Mouse (Mus musculus) thymus, postnatal 0 days (tissue): ENCODE data around the gene Gabpa. TPM values are rescaled to one million over a fixed set of nuclear protein-coding genes. Genes with fewer than 3 reads are reported as not detected.

Source experiments
- DNase-seq: peaks from one replicate; pipeline ENCODE4 v3.0.0-alpha.2; 2015; ENCODE audit warnings: low spot score
- polyA plus RNA-seq: library from polyadenylated mRNA; unstranded; fragments of >200 nt; fragmentation: Nextera tagmentation; extraction: Ambion mirVana; gene quantifications from 2 replicates; pipeline ENCODE4 v1.2.1, GENCODE M21; 2015

The Gabpa gene
- polyA plus RNA-seq, 1 experiment from 2014 or later, result 28.4 TPM

GRCm38 (mm10) chr16:84853492-84853891 is 18.8 kb downstream of the Gabpa start:
- DNase-seq, result no peak

GRCm38 (mm10) chr16:84864656-84865055 is 29.9 kb downstream of the Gabpa start:
- no peak for DNase-seq

- no peak for DNase-seq
Observed at GRCm38 (mm10) chr16:84873805-84874204, 39.1 kb downstream of the Gabpa start.

- no peak for DNase-seq
Observed at GRCm38 (mm10) chr16:84875012-84875717, 40.4 kb downstream of the Gabpa start.

GRCm38 (mm10) chr16:84875718-84876035 is 41.0 kb downstream of the Gabpa start:
- no peak for DNase-seq

GRCm38 (mm10) chr16:84876082-84876481 is 41.4 kb downstream of the Gabpa start:
- DNase-seq, result no peak

- DNase-seq, result peak; percentile 67
Observed at GRCm38 (mm10) chr16:84879146-84879545, 44.4 kb downstream of the Gabpa start.

- no peak for DNase-seq
Observed at GRCm38 (mm10) chr16:84881168-84881567, 46.4 kb downstream of the Gabpa start.

GRCm38 (mm10) chr16:84881754-84882321 is 47.1 kb downstream of the Gabpa start:
- no peak for DNase-seq

- no peak for DNase-seq
Observed at GRCm38 (mm10) chr16:84884572-84884971, 49.8 kb downstream of the Gabpa start.

- DNase-seq, result no peak
Observed at GRCm38 (mm10) chr16:84902995-84903394, 68.3 kb downstream of the Gabpa start.

- no peak for DNase-seq
Observed at GRCm38 (mm10) chr16:84911477-84912165, 76.9 kb downstream of the Gabpa start.

Other genes starting within 250 kb of the Gabpa start
- 46.2 and 57.5 TPM in 2 replicates for gene Mrpl39, start 99.2 kb upstream of the Gabpa start, polyA plus RNA-seq
- gene Jam2, start 60.8 kb upstream of the Gabpa start, polyA plus RNA-seq, result 2.7 and 4.0 TPM in 2 replicates
- gene Atp5j, start 700 bp downstream of the Gabpa start, polyA plus RNA-seq, result 975 and 1,055 TPM in 2 replicates